Mouse (Mus musculus) G1E-ER4 (cell line): ENCODE results near the gene Slc16a8. TPM values are rescaled to one million over a fixed set of nuclear protein-coding genes. Genes with fewer than 3 reads are reported as not detected.

Experiments
- GATA1 ChIP-seq: IDR thresholded peaks from one replicate; pipeline ENCODE4 v1.8.0; 2012; ENCODE audit warnings: low read length, inconsistent platforms
- polyA plus RNA-seq: library from polyadenylated mRNA; stranded (reverse); fragments of >175 nt; gene quantifications from 2 replicates; pipeline ENCODE4 v1.2.3, GENCODE M21; 2012

Gene Slc16a8
- polyA plus RNA-seq, 1 experiment: not detected

DNA sequence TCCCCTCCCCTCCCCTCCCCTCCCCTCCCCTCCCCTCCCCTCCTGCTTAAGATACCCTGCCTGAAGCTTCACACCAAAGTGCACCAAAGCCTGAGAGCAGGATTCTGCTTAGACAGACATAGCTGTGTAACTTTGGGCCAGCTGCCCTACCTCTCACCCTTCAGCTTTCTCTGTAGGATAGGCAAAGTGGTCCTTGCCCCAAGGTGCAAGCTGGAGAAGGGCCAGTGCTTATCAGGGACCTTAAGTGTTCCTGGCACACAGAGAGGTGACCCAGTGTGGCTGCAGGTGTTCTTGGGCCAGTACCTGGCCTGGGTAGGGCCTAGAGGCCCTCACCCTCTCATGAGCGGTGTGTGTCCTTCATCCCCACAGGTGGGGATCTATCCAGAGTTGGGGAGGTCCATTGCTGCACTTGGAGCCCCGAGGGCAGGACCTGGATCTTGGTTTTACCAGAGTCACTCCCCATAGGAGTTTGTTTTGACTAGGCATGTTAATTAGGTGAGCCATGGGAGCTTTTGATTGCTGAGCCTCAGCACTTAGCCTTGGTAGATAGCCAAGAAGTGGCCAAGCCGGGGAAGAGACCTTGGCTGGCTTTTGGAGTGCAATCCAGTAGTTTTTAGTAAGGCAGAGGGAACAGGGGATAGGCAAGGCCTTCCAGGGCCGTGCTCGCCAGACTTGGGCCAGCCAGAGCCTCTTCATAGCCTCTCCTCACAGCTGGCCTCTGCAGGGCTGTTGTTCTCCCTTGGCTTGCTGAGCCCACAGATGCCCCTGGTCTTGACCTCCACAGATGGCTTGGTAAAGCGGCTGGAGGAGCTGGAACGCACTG is 10.3 kb downstream of the Slc16a8 start:
- TF ChIP-seq GATA1: no peak

- no peak for TF ChIP-seq GATA1
Measured at GRCm38 (mm10) chr15:79243234-79244042, 11.1 kb downstream of the Slc16a8 start.

DNA sequence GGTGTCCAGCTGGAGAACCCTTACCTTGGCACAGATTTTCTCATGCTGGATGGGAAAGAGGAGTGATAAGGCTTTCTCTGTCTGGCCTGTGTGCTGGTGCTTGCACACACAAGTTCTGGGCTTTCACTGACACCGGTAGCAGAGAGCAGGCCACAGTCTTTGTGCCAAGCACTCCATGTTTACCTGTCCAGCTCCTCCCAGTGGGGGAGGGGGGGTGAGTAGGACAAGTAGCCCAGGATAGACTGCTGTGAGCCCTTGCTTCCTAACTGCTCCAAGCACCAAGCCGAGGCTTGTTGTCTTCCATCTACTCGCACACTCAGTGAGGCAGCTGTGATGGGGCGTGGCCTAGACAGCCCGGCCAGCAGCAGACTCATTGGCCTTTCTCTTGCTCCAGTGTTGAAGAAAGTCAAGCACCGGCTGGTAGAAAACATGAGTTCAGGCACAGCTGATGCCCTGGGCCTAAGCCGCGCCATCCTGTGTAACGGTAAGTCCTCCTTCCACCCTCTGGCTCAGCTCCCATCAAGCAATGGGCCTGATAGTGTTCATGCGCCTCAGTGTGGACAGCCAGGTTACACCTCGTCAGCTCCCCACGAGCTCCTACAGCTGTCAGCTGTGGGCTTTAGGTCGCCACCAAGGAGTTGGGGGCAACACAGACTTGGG is 11.9 kb downstream of the Slc16a8 start:
- TF ChIP-seq GATA1: no peak

DNA sequence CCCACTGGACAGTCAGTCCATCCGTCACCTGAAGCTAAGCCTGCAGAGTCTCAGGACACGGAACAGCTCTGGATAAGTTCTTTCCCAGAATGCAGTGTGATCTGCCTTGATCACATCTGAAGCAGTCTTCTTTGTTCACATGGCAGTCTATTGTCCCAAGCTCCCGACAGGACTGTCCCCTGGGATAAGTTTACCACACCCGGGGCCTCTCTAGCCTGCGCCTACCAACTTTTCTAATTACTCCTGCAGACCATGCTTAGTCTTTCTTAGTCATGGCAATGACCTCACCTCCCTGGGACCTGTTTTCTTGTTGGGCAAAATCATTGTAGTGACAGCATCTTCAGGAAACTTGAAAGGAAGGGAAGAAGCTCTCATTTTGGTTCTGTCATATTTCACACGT is 16.5 kb downstream of the Slc16a8 start:
- TF ChIP-seq GATA1: no peak

GRCm38 (mm10) chr15:79235268-79235667 is 19.3 kb downstream of the Slc16a8 start:
- no peak for TF ChIP-seq GATA1

- TF ChIP-seq GATA1: no peak
Measured at GRCm38 (mm10) chr15:79229058-79229821, 25.3 kb downstream of the Slc16a8 start, which contains the start of the genes Pick1 and Gm49486. Pick1 (plus strand) TSS chr15:79229173. Gm49486 (plus strand) TSS chr15:79229391.

DNA sequence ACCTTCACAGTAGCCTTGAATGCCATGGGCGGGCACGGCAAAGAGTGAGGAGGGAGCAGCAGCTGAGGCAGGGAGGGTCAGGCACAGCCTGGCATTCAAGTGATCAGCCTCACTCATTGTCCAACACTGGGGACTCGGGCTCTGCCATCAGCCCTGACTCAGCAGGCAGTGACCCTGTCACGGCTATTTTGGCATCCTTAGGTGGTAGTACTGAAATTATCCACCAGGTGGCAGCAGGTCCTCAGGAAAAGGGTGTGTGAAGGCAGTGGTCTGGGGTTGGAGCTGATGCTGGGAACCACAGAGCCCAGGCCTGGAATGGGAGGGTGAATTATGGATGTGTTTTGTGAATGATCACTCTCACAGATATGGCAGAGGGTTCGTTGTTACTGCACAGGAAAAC is 29.9 kb downstream of the Slc16a8 start:
- TF ChIP-seq GATA1: no peak

DNA sequence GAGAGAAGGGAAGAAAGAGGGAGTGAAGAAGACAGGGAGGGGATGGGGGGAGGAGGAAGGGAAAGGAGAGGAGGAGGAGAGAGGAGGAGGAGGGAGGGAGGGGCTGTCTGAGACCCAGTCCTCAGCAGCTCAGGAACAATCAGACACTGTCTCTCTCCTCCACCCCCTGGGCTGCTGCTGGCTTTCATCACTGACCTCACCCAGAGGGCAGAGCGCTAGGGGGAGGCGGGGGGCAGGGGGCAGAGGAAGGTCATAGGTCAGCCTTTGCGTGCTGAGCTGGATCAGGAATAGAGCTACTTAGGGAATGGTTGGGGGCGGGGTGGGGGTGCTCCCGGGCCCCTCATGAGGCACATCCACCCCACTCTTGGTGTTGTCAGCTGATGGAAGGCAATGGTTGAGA is 30.9 kb downstream of the Slc16a8 start:
- no peak for TF ChIP-seq GATA1

DNA sequence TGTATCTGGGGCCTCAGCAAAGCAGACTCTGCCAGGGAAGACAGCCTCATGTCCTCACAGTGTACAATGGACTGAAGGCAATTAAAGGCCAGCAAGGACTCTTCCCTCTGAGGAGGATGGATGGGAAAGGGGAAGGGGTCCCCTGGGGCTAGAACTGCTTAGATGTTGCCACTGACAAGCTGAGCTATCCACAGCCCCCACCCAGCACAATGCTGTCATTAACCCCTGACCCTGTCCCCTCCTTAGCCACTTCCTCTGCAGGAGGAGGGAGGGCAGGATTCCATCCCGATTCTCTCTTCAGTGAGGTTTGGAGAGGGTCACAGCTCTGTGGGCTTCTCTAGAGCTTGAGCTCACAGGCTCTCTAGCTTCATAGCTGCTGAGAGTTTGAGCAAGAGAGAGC is 35.0 kb downstream of the Slc16a8 start:
- no peak for TF ChIP-seq GATA1

DNA sequence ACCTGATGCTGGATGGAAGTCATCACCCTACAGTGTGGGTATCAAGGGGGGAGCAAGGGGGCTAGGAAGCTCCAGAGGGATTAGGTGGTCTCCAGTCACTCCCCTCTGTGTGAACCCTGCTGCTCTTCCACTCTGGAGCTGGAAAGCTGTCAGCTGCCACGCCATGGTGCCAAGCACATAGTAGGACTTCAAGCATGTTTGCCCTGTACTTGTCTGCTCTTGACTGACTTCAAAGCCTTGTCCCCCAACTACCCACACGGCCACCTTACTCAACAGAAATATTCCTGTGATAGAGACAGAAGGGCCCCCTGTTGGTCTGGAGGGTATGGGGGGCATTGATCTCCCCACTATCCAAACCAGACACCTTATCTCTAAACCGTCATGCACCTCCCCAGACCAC is 38.4 kb downstream of the Slc16a8 start:
- TF ChIP-seq GATA1: no peak

DNA sequence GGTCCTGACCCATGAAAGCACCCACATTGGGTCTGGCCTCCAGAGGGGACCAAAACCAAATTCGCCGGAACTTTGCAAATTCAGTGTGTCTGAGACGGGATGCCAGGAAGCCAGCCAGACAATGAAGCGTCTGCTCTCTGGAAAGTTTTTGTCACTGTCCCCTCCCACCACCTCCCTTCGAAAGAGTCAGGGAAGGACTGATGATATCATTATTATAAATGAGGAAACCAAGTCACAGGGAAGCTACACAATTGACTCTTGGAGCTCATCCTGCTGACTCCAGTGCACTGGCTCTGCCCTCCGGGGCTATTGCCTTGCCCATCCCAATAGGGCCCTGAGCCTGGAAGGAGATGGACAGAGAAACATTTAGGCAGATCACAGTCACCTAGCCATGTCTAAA is 41.0 kb downstream of the Slc16a8 start:
- TF ChIP-seq GATA1: no peak

- no peak for TF ChIP-seq GATA1
Measured at GRCm38 (mm10) chr15:79212750-79213446, 41.7 kb downstream of the Slc16a8 start.

DNA sequence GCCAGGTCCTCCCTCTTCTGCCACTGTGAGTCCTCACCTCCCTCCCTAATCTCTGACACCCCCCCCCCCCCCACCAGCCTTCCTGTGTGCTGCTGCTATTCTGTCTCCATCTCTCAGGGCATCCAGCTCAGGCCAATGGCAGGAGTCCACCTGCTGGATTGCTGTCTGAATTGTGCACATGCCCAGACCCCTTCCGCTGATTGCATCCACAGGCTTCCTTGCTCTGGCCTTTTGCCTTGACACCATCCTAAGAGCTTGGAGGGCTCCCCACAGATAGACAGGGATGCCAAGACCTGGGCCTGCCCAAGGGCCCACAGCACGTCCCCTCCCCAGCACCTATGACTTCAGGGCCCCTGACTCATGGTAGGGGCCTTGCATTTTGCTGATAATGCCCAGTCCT is 44.2 kb downstream of the Slc16a8 start:
- no peak for TF ChIP-seq GATA1

- no peak for TF ChIP-seq GATA1
Measured at GRCm38 (mm10) chr15:79208758-79209439, 45.7 kb downstream of the Slc16a8 start.
